Mouse (Mus musculus) stomach, postnatal 0 days (tissue): ENCODE measurements around the gene C530008M17Rik.

Experiments used
- CTCF ChIP-seq: IDR thresholded peaks from 2 replicates; pipeline ENCODE4 v1.5.1; 2016; ENCODE audit warnings: antibody characterized with exemption, low read depth, mild to moderate bottlenecking, moderate library complexity
- EP300 ChIP-seq: optimal IDR thresholded peaks from 2 replicates; pipeline ENCODE3; 2016; ENCODE audit warnings: antibody characterized with exemption

GRCm38 (mm10) chr5:76866819-76867218 lies 210.5 kb downstream of the C530008M17Rik start:
- TF ChIP-seq CTCF (no peak), EP300 (no peak)
